Mouse (Mus musculus): ENCODE data around the gene Khdc3.

DNA sequence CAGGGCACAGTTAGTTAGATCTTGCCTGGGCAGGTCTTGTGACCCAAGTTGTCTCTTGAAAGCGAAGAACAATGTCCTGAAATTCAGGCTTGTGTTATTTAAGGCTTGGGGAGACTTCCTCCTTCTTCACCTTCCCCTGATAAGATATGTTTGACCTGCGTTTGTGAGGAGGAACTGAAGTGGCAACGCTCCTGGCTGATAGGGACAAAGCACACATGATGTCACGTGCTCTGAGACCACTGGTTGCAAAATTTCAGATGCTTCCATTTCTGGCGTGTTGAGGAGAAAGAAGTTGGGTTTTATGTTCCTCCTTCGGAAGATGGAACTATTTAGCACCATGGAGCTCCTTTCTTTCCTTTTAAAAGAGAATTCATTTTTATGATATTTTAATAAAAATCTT lies 15.8 kb upstream of the Khdc3 start:
- TF ChIP-seq CTCF (IDR thresholded peaks at IDR 0.05) (no peak), EP300 (IDR thresholded peaks at IDR 0.05) (peak; percentile 35; the same call in 1 of the 2 replicates)
